Mouse (Mus musculus) embryo, embryonic 10.5 days (tissue): Measurements from ENCODE around the gene Gm20683.
"Not testable (repeated sequence)": the region's sequence is repeated elsewhere in the genome, so short reads cannot be mapped to it uniquely, and the experiment has no call there.

ENCODE experiments used
- DNase-seq: peaks from one replicate; pipeline ENCODE4 v3.0.0-alpha.2; 2015; ENCODE audit warnings: low spot score

The Gm20683 gene

GRCm38 (mm10) chr17:25874148-25874720 is 32.7 kb upstream of the Gm20683 start:
- DNase-seq: no peak

DNA sequence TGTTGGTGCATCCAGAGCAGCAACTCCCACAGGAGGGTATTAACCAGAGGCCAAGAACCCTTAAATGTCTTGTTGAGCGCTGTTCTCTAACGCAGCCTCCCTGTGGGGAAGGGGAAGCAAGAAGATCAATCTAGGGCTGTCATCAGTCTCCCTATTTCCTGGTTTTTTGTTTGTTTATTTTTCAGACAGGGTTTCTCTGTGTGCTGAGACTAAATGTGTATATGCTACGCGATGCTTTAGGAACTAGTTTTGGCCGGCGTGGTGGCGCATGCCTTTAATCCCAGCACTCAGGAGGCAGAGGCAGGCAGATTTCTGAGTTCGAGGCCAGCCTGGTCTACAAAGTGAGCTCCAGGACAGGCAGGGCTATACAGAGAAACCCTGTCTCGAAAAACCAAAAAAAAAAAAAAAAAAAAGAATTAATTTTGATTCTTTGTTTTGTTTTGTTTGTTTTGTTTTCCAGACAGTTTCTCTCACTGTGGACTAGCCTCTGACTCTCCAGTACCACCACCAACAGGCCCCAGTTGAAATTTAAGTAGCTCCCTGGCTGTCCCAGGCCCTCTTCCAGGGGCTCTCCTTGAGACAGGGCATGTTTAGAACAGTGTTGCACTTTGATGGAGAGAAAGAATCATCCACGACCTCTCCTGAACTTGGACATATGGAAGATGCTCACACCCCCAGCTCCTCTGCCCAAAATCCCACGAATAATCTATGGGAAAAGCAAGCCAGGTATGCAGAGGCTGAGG is 32.0 kb upstream of the Gm20683 start:
- DNase-seq: peak; percentile 24

GRCm38 (mm10) chr17:25872676-25873075 is 31.1 kb upstream of the Gm20683 start:
- DNase-seq: no peak

DNA sequence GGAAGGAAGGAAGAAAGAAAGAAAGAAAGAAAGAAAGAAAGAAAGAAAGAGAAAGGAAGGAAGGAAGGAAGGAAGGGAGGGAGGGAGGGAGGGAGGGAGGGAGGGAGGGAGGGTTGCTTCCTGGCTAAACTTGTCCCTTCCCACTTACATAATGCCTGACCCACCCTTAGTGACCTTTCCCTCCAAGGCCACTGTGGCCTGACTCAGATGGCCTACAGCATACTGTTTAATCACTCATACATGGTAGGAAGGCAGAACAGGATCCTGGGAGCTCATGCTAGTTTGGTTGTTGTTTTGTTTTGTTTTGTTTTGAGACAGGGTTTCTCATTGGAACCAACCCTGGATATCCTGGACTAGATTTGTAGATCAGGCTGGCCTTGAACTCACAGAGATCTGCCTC is 30.0 kb upstream of the Gm20683 start:
- DNase-seq: not testable (repeated sequence)

- no peak for DNase-seq
These were observed 28.4 kb upstream of the Gm20683 start for GRCm38 (mm10) chr17:25869954-25870353.

GRCm38 (mm10) chr17:25869498-25869897 is 27.9 kb upstream of the Gm20683 start:
- DNase-seq: no peak

- DNase-seq: peak; percentile 89
These were observed 27.1 kb upstream of the Gm20683 start, which contains the start of gene Mcrip2 for GRCm38 (mm10) chr17:25868601-25869191. Gene Mcrip2, minus strand, starts transcription at chr17:25868764.

DNA sequence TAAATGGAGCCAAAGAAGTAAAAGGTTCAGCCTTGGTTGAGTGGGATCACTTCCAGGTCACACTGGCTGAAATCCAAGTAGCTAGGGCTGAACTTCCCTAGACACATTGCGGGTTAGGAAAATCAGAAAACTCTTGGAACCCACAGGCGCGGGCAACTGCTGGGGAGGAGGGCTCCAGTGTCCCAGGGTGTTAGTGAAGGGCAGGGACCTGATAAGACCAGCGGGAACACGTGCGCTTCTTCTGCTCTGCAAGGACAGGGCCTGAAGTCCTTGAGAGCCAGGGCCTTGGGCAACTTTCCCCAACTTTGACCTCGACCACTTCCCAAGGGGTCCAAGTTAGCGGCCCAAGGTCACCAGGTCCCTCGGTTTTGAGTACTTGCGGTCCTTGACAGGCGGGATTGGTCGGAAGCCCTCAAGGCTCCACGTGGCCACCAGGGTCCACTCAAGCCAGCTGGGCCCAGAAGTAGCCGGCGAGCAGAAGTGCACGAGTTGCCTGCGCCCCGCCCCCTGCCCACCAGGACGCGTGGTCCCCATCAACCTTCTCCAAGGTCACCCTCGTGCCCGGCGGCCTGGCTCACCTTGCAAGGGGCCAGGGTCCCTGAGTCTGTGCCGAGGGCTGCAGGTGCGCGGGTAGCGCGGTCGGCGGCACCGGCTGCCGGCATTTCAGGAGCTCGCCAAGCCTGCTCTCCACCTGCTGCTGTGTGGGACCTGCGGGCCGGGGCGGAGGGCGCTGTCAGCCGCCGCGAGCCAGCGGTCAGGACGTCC is 26.5 kb upstream of the Gm20683 start:
- peak; percentile 65 for DNase-seq

- peak; percentile 35 for DNase-seq
These were observed 25.9 kb upstream of the Gm20683 start for GRCm38 (mm10) chr17:25867509-25867835.

DNA sequence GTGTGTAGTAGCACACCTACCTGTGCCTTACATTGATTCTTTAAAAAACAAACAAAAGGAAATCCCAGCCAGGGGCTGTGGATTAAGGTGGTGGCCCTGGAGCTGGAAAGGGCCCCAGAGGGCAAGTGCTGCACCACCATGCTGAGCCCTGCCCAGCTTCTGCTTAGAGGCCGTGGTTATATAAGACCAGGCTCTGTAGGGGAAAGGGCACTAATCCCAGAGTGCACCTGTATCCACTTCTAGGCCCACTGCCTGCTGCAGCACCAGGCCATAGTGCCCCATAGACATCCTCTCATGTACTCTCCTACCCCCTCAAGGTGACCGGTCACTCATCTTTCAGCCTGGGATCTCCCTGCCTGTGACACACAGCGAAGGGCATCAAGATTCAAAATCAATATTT is 24.6 kb upstream of the Gm20683 start:
- DNase-seq: no peak

- DNase-seq: no peak
These were observed 23.7 kb upstream of the Gm20683 start for GRCm38 (mm10) chr17:25865288-25865687.

GRCm38 (mm10) chr17:25864311-25864710 is 22.7 kb upstream of the Gm20683 start:
- DNase-seq: no peak

- DNase-seq: no peak
These were observed 22.1 kb upstream of the Gm20683 start for GRCm38 (mm10) chr17:25863681-25864080.

DNA sequence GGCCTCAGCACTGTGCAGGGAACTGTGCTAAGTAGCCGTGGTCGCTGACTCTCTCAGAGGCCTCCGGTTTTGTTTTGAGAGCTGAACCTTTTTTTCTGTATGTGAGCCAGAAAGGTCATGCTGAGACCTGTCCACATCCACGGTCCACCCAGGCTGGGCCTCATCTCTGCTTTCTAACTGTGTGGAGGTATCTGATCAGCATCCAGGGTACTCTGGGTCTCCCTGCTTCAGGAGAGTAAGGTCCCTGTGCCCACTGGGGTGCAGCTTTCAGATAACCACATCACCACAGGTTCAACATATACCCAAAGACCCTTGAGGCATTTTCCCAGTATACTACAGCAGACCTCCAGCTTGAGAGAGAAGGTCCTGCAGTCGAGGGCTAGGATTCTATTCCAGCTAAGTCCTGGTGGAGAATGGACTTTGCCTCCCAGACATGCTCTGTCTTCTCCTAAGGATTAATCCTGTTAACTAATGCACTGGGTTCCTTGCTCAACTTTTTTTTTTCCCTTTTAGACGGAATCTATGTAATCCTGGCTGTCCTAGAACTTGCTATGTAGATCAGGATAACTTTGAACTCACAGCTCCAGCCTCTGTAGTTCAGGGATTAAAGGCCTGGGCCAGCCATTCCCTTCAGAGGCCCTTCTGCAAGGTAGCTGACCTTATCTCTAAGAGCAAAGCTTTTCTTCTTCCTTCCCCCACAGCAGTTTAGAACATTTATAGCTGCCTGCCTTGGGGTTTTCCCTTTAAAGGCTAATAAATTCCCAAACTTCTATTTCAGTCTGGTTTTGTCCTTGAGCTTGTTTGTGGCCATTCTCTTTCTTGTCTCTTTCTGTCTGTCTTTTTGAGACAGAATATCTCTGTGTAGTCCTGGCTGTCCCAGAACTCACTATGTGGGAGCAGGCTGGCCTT is 20.4 kb upstream of the Gm20683 start:
- DNase-seq: no peak

- peak; percentile 95 for DNase-seq
These were observed 19.5 kb upstream of the Gm20683 start, which contains the start of gene Wdr90 for GRCm38 (mm10) chr17:25860832-25861703. Gene Wdr90, minus strand, starts transcription at chr17:25861501.

GRCm38 (mm10) chr17:25860229-25860628 is 18.7 kb upstream of the Gm20683 start:
- DNase-seq: no peak

GRCm38 (mm10) chr17:25844396-25844901 is 2.9 kb upstream of the Gm20683 start, which contains the start of gene Rhot2:
Gene Rhot2, minus strand, starts transcription at chr17:25844851.
- peak; percentile 97 for DNase-seq

- peak; percentile 14 for DNase-seq
These were observed 2.3 kb upstream of the Gm20683 start for GRCm38 (mm10) chr17:25843636-25844395.

DNA sequence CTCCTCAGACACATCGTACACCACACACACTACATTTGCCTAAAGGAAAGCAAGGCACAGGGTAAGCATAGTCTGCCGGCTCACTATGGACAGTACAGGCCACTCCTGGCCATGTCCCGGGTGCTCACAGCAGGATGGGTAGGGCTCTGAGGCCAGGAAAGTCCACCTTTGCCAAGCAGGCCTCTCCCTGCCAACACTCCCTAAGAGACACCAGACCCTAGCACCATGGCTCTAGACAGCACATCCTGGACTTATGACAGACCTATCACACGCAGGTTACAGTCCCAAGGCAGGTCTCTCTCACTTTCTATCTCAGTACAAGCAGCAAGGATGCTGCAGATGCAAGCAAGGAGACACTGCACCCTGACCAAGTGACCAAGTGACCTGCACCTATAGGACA is 1.6 kb upstream of the Gm20683 start:
- no peak for DNase-seq
